Mouse (Mus musculus): ENCODE results near the gene Rtn2.

The Rtn2 gene

GRCm38 (mm10) chr7:19282385-19282784, at the start of gene Rtn2:
TSS of gene Rtn2 (plus strand) at chr7:19282624.
- peak; percentile 91 for DNase-seq

GRCm38 (mm10) chr7:19234652-19235051, 47.8 kb upstream of the Rtn2 start:
- no peak for DNase-seq

- DNase-seq = no peak
Observed at GRCm38 (mm10) chr7:19235092-19235671, 47.2 kb upstream of the Rtn2 start.

- no peak for DNase-seq
Observed at GRCm38 (mm10) chr7:19236411-19236810, 46.0 kb upstream of the Rtn2 start.

- DNase-seq = no peak
Observed at GRCm38 (mm10) chr7:19238344-19238743, 44.1 kb upstream of the Rtn2 start.

GRCm38 (mm10) chr7:19239423-19239822, 43.0 kb upstream of the Rtn2 start:
- DNase-seq = peak; percentile 82

- no peak for DNase-seq
Observed at GRCm38 (mm10) chr7:19239986-19240385, 42.4 kb upstream of the Rtn2 start.

GRCm38 (mm10) chr7:19240905-19241463, 41.4 kb upstream of the Rtn2 start:
- no peak for DNase-seq

- no peak for DNase-seq
Observed at GRCm38 (mm10) chr7:19242005-19242404, 40.4 kb upstream of the Rtn2 start.

GRCm38 (mm10) chr7:19243858-19244257, 38.6 kb upstream of the Rtn2 start:
- DNase-seq = no peak

- no peak for DNase-seq
Observed at GRCm38 (mm10) chr7:19245083-19245482, 37.3 kb upstream of the Rtn2 start.

- no peak for DNase-seq
Observed at GRCm38 (mm10) chr7:19246855-19247254, 35.6 kb upstream of the Rtn2 start.

- DNase-seq = no peak
Observed at GRCm38 (mm10) chr7:19247511-19247910, 34.9 kb upstream of the Rtn2 start.

- no peak for DNase-seq
Observed at GRCm38 (mm10) chr7:19252078-19252477, 30.3 kb upstream of the Rtn2 start.

GRCm38 (mm10) chr7:19253437-19253836, 29.0 kb upstream of the Rtn2 start:
- no peak for DNase-seq

GRCm38 (mm10) chr7:19255395-19255794, 27.0 kb upstream of the Rtn2 start:
- DNase-seq = no peak

- DNase-seq = no peak
Observed at GRCm38 (mm10) chr7:19256567-19256966, 25.9 kb upstream of the Rtn2 start.

GRCm38 (mm10) chr7:19257390-19258022, 24.9 kb upstream of the Rtn2 start:
- DNase-seq = no peak

- DNase-seq = peak; percentile 46
Observed at GRCm38 (mm10) chr7:19258336-19258735, 24.1 kb upstream of the Rtn2 start.

GRCm38 (mm10) chr7:19265147-19265546, 17.3 kb upstream of the Rtn2 start:
- DNase-seq = peak; percentile 68

- peak; percentile 49 for DNase-seq
Observed at GRCm38 (mm10) chr7:19265928-19266822, 16.2 kb upstream of the Rtn2 start.

- DNase-seq = no peak
Observed at GRCm38 (mm10) chr7:19267051-19267450, 15.4 kb upstream of the Rtn2 start.

- no peak for DNase-seq
Observed at GRCm38 (mm10) chr7:19268993-19269681, 13.3 kb upstream of the Rtn2 start.

Data from cerebellum, adult 11-12 months (tissue).